Mouse (Mus musculus): ENCODE measurements around the gene Nrtn. TPM values are rescaled to one million over a fixed set of nuclear protein-coding genes. Genes with fewer than 3 reads are reported as not detected.

The Nrtn gene
- total RNA-seq (2021) = 1 to 10 TPM; 3.4 to 4.7 TPM
- long read RNA-seq, experiment 1, transcript Nrtn-201 (3 exons, 1,023 nt) = major isoform, 5 of 5 reads
- long read RNA-seq, experiment 1, partial matches to known transcripts = 0 of 5 reads
- long read RNA-seq, experiment 1, other reads (novel, unspliced or antisense) = 0 of 5 reads
- long read RNA-seq, experiment 2, partial matches to known transcripts = 0 of 4 reads
- long read RNA-seq, experiment 2, other reads (novel, unspliced or antisense) = 1 of 4 reads

GRCm38 (mm10) chr17:56757416-56758123 lies at the start of gene Nrtn:
Gene Nrtn (minus strand): TSS chr17:56757530.
- peak; percentile 66 to 68 for DNase-seq (ENCODE audit: low spot score in 2 of 2)

DNA sequence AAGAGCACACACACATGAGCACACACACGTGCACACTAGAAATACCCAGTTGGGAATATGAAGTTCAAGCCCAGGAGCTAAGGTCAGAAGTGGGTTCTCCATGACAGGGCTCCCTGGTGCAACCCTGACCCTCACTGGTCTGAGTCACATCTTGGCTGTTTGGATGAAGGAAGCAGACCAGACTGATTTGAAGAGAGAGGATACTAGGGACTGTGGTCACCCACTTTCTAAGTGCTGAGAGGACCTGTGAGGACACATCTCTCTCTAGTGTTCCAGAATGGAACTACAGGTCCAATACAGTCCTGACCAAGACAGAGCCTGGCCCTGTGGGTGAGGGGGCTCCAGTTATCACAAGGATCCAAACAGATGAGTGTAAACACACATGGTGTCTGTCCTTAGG lies 48.5 kb upstream of the Nrtn start:
- no peak for DNase-seq (ENCODE audit: low spot score in 2 of 2)

DNA sequence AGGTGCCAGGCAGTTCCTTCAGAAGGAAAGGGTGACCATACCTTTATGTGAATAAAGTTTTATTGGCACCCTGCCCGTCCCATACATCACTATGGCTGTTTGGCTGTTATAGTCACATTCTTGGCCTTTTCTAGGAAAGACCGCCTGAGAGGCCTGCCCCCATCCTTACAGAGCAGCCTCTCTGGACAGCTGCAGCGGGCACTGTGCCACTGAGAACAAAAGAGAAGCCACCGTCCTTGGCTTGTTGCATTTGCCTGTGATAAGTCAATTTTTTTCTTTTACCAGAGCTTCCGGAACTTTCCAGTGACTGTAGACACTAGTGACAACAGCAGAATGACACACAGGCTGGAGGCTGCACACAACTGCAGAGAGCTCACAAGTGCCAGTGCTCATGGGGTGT lies 47.6 kb upstream of the Nrtn start:
- no peak for DNase-seq (ENCODE audit: low spot score in 2 of 2)

DNA sequence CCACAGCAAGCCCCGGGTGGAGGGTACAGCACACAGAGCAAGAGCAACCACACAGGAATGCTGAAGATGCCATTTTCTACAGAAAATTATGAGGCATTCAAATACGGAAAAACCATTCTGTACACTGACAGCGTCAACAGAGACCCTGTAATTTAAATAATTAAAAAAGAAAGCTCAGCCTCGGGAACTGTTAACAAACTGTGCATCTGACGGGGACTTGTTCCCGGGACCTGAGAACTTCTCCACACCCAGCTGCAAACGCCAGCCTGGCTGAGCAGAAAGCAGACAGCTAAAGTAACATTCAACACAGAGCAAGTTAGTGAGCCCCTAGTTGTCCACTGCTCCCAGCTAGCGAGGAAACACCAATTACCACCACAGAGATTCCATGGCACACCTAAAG lies 44.7 kb upstream of the Nrtn start:
- DNase-seq (ENCODE audit: low spot score in 2 of 2) = no peak

- no peak for DNase-seq (ENCODE audit: low spot score in 2 of 2)
Measured at GRCm38 (mm10) chr17:56799276-56799675, 41.9 kb upstream of the Nrtn start.

DNA sequence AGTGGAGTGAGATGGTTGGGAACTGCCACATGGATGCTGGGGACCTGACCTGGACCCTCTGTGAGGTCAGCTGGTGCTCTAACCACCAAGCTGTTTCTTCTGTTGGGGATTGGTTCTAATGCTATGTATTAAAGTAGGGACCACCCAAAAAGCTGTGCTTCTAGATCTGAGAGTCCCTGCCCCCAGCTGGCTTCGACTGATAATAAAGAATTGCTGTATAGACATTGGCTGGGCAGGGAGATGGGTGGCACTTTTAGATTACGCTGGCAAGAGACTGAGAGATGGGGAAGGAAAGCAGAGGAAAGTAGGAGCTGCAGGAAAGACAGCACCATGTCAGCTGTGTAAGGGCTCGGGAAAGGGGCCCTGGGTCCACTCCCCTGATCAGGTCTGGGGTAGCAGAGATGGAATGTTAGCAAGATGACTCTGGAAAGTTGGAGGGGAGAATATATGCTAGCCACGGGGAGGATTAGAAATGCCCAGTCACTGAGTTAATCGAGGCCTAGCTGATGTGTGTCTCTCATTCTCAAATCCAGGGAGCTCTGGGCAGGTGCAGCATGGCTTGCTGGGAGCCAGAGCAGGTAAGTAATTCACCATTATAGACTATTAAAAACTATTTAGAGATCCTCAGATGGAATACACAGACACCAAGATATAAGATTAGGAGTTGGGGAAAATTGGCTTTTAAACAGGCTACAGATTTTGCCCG lies 36.4 kb upstream of the Nrtn start:
- no peak for DNase-seq (ENCODE audit: low spot score in 2 of 2)

DNA sequence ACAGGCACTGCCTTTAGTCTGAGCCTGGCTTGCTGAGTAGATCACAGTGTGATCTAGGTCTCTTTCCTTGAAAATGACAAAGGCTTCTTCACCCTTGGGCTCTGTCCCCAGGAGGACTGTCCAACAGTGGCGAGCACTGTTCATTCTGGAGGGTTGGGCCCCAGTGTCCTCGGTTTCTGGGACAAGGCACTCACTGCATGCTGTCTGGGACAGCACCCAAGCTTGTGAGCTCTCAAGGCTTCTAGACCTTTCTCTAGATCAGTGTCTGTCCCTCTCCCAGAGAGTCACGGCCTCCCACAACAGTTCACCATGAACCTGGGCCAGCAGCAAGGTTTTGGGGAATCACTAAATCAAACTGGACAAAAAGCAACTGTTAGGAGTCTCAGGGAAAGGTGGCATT lies 35.3 kb upstream of the Nrtn start:
- no peak for DNase-seq (ENCODE audit: low spot score in 2 of 2)

DNA sequence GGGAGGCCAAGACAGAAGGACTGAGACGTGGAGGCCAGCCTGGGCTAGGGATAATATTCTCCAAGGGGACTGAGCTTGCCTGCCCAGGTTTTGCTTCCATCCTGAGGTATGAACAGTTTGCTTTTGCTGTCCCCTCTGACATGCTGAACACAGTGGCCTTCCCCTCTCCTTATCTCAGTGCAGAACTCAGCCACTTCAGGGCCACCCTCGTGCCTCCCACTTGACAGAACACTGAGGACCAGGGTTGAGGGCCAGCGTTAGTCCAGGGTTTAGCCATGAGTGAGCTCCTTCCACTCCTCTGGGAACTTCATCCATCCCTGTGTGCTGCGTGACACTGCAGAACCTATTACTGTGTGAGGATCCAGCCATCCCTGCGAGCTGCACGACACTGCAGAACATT lies 32.0 kb upstream of the Nrtn start:
- no peak for DNase-seq (ENCODE audit: low spot score in 2 of 2)

- DNase-seq (ENCODE audit: low spot score in 2 of 2) = no peak
Measured at GRCm38 (mm10) chr17:56788886-56789285, 31.6 kb upstream of the Nrtn start.

DNA sequence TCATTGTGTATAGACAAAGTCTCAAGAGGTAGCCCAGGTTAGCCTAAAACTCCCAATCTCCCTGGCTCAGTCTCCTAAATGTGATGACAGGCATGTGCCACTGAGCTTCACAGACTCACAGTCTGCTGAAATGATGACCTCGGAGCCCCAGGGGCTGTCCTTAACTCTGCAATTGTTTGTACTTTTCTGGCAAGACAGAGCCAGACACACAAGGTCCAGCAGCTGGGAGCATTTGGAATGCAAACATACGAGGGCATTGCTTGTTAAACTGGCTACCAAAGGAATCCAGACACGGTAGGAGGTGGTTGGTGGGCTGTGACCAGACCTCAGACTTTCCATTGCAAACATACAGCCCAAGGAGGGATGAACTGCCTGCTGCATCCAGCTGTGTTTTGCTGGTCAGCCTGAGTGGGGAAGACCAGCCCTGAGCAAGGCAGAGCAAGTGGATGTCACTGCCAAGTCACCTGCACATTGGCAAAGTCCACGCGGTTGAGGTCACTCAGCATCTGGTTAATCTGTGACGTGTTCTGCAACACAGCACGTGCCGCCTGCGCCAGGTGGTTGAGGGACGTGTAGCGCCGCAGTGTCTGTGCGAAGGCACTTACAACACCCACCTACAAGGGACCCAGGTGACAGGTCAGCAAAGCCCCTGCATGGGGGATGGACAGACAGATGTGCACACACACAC lies 23.1 kb upstream of the Nrtn start:
- no peak for DNase-seq (ENCODE audit: low spot score in 2 of 2)

GRCm38 (mm10) chr17:56778779-56779362 lies 21.5 kb upstream of the Nrtn start:
- DNase-seq (ENCODE audit: low spot score in 2 of 2) = no peak

GRCm38 (mm10) chr17:56777568-56777967 lies 20.2 kb upstream of the Nrtn start:
- DNase-seq (ENCODE audit: low spot score in 2 of 2) = no peak

- DNase-seq (ENCODE audit: low spot score in 2 of 2) = no peak
Measured at GRCm38 (mm10) chr17:56769950-56770349, 12.6 kb upstream of the Nrtn start, which contains the start of gene Prr22. Gene Prr22 (plus strand): TSS chr17:56770250.

GRCm38 (mm10) chr17:56768941-56769340 lies 11.6 kb upstream of the Nrtn start:
- DNase-seq (ENCODE audit: low spot score in 2 of 2) = no peak

DNA sequence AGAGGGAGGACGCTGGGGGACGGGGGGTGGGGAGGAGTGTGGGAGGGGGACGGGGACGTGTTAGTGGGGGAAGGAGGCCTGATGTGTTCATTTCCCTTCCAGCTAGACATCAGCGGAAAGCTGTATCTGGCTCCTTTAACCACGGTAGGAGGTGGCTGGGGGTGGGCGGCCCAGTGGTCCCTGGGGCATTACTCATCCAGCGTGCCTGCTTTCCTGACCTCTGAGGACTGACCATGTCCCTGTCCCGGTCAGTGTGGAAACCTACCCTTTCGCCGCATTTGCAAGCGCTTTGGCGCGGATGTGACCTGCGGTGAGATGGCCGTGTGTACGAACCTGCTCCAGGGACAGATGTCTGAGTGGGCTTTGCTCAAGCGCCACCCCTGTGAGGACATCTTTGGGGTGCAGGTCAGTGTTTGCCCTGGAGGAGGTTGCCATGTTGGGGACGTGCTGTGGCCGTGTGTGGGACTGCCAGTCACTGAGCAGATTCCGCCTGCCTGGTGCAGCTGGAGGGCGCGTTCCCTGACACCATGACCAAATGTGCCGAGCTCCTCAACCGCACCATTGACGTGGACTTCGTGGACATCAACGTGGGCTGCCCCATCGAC lies 10.3 kb upstream of the Nrtn start:
- no peak for DNase-seq (ENCODE audit: low spot score in 2 of 2)

DNA sequence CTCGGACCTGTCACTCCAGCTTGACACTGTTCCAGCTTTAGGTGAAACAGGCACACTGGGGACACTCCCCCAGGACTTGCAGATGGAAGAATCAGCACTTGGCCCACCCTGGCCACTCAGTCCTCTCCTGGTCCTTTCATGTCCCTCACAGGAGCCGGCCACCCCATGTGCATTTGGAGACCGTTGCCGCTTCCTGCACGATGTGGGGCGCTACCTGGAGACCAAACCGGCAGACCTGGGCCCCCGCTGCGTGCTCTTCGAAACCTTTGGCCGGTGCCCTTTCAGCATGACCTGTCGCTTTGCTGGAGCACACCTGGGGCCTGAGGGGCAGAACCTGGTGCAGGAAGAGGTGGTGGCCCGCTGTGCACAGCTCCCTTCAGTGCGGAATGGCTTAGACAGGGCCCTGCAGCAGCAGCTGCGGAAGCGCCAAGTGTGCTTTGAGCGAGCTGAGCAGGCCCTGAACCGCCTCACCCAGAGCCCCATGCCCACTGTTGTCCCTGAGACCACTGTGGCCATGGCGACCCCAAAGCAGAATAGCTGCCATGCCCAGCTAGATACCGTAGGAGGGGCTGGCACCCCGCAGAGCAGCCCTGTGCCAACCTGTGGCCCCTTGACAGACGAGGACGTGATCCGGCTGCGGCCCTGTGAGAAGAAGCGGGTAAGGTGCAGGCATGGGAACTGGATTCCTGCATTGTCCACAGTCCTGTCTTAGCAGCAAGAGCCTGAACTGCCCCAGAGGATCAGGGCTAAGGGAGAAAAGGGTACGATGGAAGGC lies 9.5 kb upstream of the Nrtn start:
- DNase-seq (ENCODE audit: low spot score in 2 of 2) = no peak

DNA sequence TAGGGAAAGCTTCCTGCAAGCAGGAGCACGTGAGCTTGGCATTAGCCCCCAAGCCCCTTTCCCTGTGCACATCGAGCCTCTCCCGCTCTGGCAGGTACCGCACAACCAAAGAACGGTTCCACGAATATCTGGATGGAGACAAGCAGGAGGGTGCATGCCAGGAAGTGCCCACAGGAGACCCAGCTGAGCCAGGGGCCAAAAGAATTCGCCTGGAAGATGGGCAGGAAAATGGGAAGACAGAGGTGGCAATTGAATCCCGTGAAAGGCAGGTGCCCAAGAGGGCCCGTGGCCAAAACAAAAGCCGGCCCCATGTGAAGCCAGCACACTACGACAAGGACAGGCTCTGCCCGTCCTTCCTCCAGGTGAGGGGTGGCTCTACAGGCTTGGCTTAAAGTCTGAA lies 8.1 kb upstream of the Nrtn start:
- no peak for DNase-seq (ENCODE audit: low spot score in 2 of 2)

DNA sequence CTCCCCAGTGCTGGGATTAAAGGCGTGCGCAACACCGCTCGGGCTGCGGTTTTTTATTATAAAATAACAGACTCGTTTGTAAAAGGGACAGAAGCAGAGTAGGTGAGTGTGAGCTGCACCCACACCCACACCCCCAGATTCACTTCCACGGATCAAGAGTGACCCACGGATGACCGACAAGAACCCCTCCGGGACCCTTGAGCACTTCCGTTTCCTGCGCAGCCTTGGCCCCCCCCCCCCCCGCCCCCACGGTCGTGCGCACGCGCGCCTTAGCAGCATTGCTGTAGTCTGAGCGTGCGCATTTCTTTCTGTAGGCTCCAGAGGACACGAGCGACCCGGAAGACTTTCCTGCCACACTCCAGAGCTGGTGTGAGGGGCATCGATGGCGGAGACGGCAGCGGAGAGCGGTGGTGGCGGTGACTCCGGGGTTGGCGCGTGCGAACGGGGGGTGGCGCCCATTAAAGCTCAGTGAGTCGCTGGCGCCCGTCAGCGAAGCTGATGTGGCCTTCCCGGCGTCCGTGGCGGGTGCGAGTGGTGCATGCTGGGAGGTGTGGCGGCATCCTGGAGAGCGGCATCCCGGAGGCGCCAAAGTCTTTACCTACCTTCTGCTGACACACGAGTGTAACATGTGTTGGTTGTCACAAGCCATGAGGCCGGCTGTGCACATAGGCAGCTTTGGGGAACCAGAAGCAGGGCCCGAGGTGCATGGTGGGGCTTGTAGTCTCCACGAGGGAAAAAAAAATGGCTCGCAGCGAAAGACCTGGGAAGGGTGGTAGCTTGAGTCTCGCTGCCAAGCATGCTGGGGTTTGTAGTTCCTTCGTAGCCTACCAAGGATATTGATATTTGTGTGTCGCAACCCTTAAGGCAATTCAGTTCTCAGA lies 7.4 kb upstream of the Nrtn start, which contains the start of gene Dus3l:
Gene Dus3l, plus strand, starts transcription at position 284 of the 881 bp plus-strand sequence.
- DNase-seq (ENCODE audit: low spot score in 2 of 2) = peak; percentile 74 to 89

DNA sequence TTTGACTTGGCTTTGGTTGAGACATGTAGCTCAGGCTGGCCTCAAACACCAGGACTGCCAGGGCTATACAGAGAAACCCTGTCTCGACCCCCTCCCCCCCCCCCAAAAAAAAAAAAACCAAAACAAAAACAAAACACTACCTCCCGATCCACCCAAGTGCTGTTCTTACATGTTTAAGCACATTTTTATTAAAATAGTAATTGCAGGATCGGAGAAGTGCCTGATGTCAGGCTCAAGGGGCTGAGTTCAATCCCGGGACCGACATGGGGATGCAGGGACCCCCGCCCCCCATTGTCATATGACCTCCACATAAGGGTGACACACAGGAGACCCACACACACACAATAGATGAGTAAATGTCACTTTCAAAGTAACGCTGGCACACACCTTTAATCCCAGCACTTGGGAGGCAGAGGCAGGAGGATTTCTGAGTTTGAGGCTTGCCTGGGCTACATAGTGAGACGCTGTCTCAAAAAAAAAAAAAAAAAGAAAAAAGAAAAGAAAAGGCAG lies 6.5 kb upstream of the Nrtn start:
- no peak for DNase-seq (ENCODE audit: low spot score in 2 of 2)

Measured in left cerebral cortex, adult 18-20 months (tissue).